Comparison of ENCODE assay signal across 14 mouse cellular contexts in the genomic region with DNA sequence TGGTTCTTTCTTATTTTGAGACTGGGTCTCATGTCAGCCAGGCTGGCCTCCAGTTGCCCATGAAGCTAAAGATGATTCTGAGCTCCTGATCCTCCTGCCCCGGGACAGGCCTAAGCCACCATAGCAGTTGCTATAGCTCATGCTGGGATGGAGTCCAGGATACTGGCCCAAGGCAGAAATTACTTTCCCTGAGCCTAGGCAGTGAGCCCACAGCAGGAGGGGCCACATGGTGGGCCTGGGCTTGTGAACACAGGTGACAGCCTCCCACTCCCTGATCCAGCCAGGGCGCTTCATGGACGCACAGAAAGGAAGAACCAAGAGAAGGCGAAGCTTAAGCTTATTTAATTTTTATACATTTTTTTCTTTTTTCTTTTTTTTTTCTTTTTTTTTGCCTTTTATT. TPM values are rescaled to one million over a fixed set of nuclear protein-coding genes. Genes with fewer than 3 reads are reported as not detected.
A peak's percentile ranks its signal among the peaks of the same experiment; 100 is the strongest.
DNase-seq lines count a peak whose midpoint lies in the region; ATAC-seq lines count a peak whose summit lies in the region.
"Had no signal": no experiment of that assay in that cellular context is flagged by ENCODE, and none has a peak within 500 bp of the region (broad histone marks: within the 10 kb centered on the region; RNA-seq: fewer than 3 reads in every experiment).

No protein-coding gene starts in this region.

- peaks cover 35% of the 10 kb centered on the region for H3K36me3 ChIP-seq in forebrain, embryonic 13.5 days (ENCODE audit: poor library complexity, severe bottlenecking)
- no peaks in the 10 kb centered on the region for H3K36me3 ChIP-seq in forebrain, embryonic 16.5 days (ENCODE audit: control insufficient read depth, insufficient read depth)
- peaks cover 28% of the 10 kb centered on the region for H3K36me3 ChIP-seq in kidney, embryonic 15.5 days
- H3K36me3 ChIP-seq in kidney, embryonic 14.5 days (ENCODE audit: control insufficient read depth, insufficient read depth, low read length) = peaks cover 36% of the 10 kb centered on the region
- H3K36me3 ChIP-seq in midbrain, embryonic 13.5 days = peaks cover 23% of the 10 kb centered on the region
- H3K36me3 ChIP-seq in midbrain, embryonic 15.5 days (replicated peaks) = no peaks in the 10 kb centered on the region

- H3K4me3 ChIP-seq in forebrain, embryonic 13.5 days = no peak overlapping the region
- H3K4me3 ChIP-seq in forebrain, embryonic 16.5 days (replicated peaks; ENCODE audit: low read length) = no peak overlapping the region
- no peak overlapping the region for H3K4me3 ChIP-seq in kidney, embryonic 15.5 days (replicated peaks)
- H3K4me3 ChIP-seq in kidney, embryonic 14.5 days (ENCODE audit: low read length) = no peak overlapping the region
- no peak overlapping the region for H3K4me3 ChIP-seq in midbrain, embryonic 13.5 days (replicated peaks)
- no peak overlapping the region for H3K4me3 ChIP-seq in midbrain, embryonic 15.5 days
- H3K4me3 ChIP-seq: heart, embryonic 15.5 days; limb, embryonic 13.5 days; liver, embryonic 13.5 days had no signal

- peaks cover 27% of the 10 kb centered on the region for H3K4me1 ChIP-seq in forebrain, embryonic 13.5 days
- peaks cover 23% of the 10 kb centered on the region for H3K4me1 ChIP-seq in forebrain, embryonic 16.5 days (replicated peaks; ENCODE audit: control insufficient read depth, insufficient read depth, low read length)
- peaks cover 47% of the 10 kb centered on the region for H3K4me1 ChIP-seq in kidney, embryonic 15.5 days
- H3K4me1 ChIP-seq in kidney, embryonic 14.5 days (ENCODE audit: control insufficient read depth, insufficient read depth, low read length) = peaks cover 15% of the 10 kb centered on the region
- H3K4me1 ChIP-seq in midbrain, embryonic 13.5 days (replicated peaks) = peaks cover 41% of the 10 kb centered on the region
- H3K4me1 ChIP-seq in midbrain, embryonic 15.5 days = peaks cover 25% of the 10 kb centered on the region

- H3K4me2 ChIP-seq in forebrain, embryonic 13.5 days = no peak overlapping the region
- no peak overlapping the region for H3K4me2 ChIP-seq in forebrain, embryonic 16.5 days (ENCODE audit: low read length)
- no peak overlapping the region for H3K4me2 ChIP-seq in kidney, embryonic 15.5 days
- H3K4me2 ChIP-seq in kidney, embryonic 14.5 days (replicated peaks; ENCODE audit: low read depth, low read length) = no peak overlapping the region
- no peak overlapping the region for H3K4me2 ChIP-seq in midbrain, embryonic 13.5 days (replicated peaks)
- no peak overlapping the region for H3K4me2 ChIP-seq in midbrain, embryonic 15.5 days
- H3K4me2 ChIP-seq: heart, embryonic 15.5 days; limb, embryonic 13.5 days; liver, embryonic 13.5 days had no signal

- no peak overlapping the region for H3K9ac ChIP-seq in forebrain, embryonic 13.5 days
- H3K9ac ChIP-seq in forebrain, embryonic 16.5 days (replicated peaks; ENCODE audit: low read depth, low read length) = no peak overlapping the region
- no peak overlapping the region for H3K9ac ChIP-seq in kidney, embryonic 15.5 days
- H3K9ac ChIP-seq in kidney, embryonic 14.5 days (ENCODE audit: low read depth, low read length) = no peak overlapping the region
- H3K9ac ChIP-seq in midbrain, embryonic 13.5 days (replicated peaks) = peak overlapping the region; percentile 44; the same call in 1 of the 2 replicates
- H3K9ac ChIP-seq in midbrain, embryonic 15.5 days = no peak overlapping the region; the same call in 1 of the 2 replicates
- H3K9ac ChIP-seq: liver, embryonic 13.5 days had no signal

- H3K27ac ChIP-seq in forebrain, embryonic 13.5 days = 0 out of 2 replicates have a peak overlapping the region, but pooled peaks have one; percentile 21
- no peak overlapping the region for H3K27ac ChIP-seq in forebrain, embryonic 16.5 days (ENCODE audit: low read length)
- H3K27ac ChIP-seq in kidney, embryonic 15.5 days = 0 out of 2 replicates have a peak overlapping the region, but pooled peaks have one; percentile 14
- H3K27ac ChIP-seq in kidney, embryonic 14.5 days (ENCODE audit: low read depth, low read length) = no peak overlapping the region
- H3K27ac ChIP-seq in midbrain, embryonic 13.5 days = no peak overlapping the region
- no peak overlapping the region for H3K27ac ChIP-seq in midbrain, embryonic 15.5 days
- H3K27ac ChIP-seq: heart, embryonic 15.5 days; liver, embryonic 13.5 days had no signal

- no peaks in the 10 kb centered on the region for H3K27me3 ChIP-seq in forebrain, embryonic 13.5 days
- H3K27me3 ChIP-seq in forebrain, embryonic 16.5 days (replicated peaks; ENCODE audit: control insufficient read depth, insufficient read depth, low read length) = no peaks in the 10 kb centered on the region
- H3K27me3 ChIP-seq in kidney, embryonic 15.5 days = no peaks in the 10 kb centered on the region
- 0 out of 2 replicates have a peak, but pooled peaks cover 5% of the 10 kb centered on the region for H3K27me3 ChIP-seq in kidney, embryonic 14.5 days (ENCODE audit: control insufficient read depth, insufficient read depth, low read length)
- no peaks in the 10 kb centered on the region for H3K27me3 ChIP-seq in midbrain, embryonic 13.5 days
- H3K27me3 ChIP-seq in midbrain, embryonic 15.5 days (replicated peaks) = no peaks in the 10 kb centered on the region
- H3K27me3 ChIP-seq: CH12.LX; heart, embryonic 15.5 days; limb, embryonic 13.5 days; Patski had no signal

- no peak for ATAC-seq in forebrain, embryonic 13.5 days
- no peak for ATAC-seq in forebrain, embryonic 16.5 days
- no peak for ATAC-seq in kidney, embryonic 15.5 days (replicated peaks; ENCODE audit: low FRiP score)
- ATAC-seq in kidney, embryonic 14.5 days (ENCODE audit: low FRiP score, low TSS enrichment) = no peak
- no peak for ATAC-seq in midbrain, embryonic 13.5 days
- no peak for ATAC-seq in midbrain, embryonic 15.5 days (replicated peaks)
- ATAC-seq: Patski had no signal

- 87% methylated on average over 4 of the region's 4 CpGs for WGBS in forebrain, embryonic 13.5 days
- whole genome bisulfite sequencing in forebrain, embryonic 16.5 days = 83% methylated on average over 4 of the region's 4 CpGs
- WGBS in kidney, embryonic 15.5 days = 88% methylated on average over 4 of the region's 4 CpGs
- 91% methylated on average over 4 of the region's 4 CpGs for WGBS in kidney, embryonic 14.5 days
- 85% methylated on average over 4 of the region's 4 CpGs for WGBS in midbrain, embryonic 13.5 days
- WGBS in midbrain, embryonic 15.5 days = 82% methylated on average over 4 of the region's 4 CpGs

- no peaks in the 10 kb centered on the region for H3K9me3 ChIP-seq in forebrain, embryonic 13.5 days (replicated peaks)
- no peaks in the 10 kb centered on the region for H3K9me3 ChIP-seq in forebrain, embryonic 16.5 days (ENCODE audit: control insufficient read depth, low read length)
- H3K9me3 ChIP-seq in kidney, embryonic 15.5 days (replicated peaks) = no peaks in the 10 kb centered on the region
- no peaks in the 10 kb centered on the region for H3K9me3 ChIP-seq in kidney, embryonic 14.5 days (ENCODE audit: control insufficient read depth, low read length)
- H3K9me3 ChIP-seq in midbrain, embryonic 13.5 days = no peaks in the 10 kb centered on the region
- H3K9me3 ChIP-seq in midbrain, embryonic 15.5 days = no peaks in the 10 kb centered on the region
- H3K9me3 ChIP-seq: G1E; heart, embryonic 15.5 days; limb, embryonic 13.5 days; liver, embryonic 13.5 days had no signal

- DNase-seq in ovary, postnatal 36 days (ENCODE audit: low spot score) = no peak
- DNase-seq: liver, embryonic 13.5 days; thymus, adult 18-20 months had no signal

RNA-seq across cellular contexts. Expression of a gene that starts 3.0 kb away (rescaled TPM):
- 1.8 TPM in 2 replicates for polyA plus RNA-seq in forebrain, embryonic 13.5 days (2015; fragmentation: Nextera tagmentation; extraction: Ambion mirVana)
- 1.2 and 1.8 TPM in 2 replicates for polyA plus RNA-seq in forebrain, embryonic 16.5 days (2015; fragmentation: Nextera tagmentation; extraction: Ambion mirVana)
- polyA plus RNA-seq in kidney, embryonic 15.5 days (2015; fragmentation: Nextera tagmentation; extraction: Ambion mirVana) = 26.0 and 29.4 TPM in 2 replicates
- 14.9 and 16.4 TPM in 2 replicates for polyA plus RNA-seq in kidney, embryonic 14.5 days (2014; fragmentation: Nextera tagmentation; extraction: Ambion mirVana)
- polyA plus RNA-seq in midbrain, embryonic 13.5 days (2015; fragmentation: Nextera tagmentation; extraction: Ambion mirVana) = 1.4 and 1.9 TPM in 2 replicates
- 1.4 and 1.6 TPM in 2 replicates for polyA plus RNA-seq in midbrain, embryonic 15.5 days (2015; fragmentation: Nextera tagmentation; extraction: Ambion mirVana)

RNA-seq across cellular contexts. Expression of a gene that starts 7.1 kb away (rescaled TPM):
- polyA plus RNA-seq in forebrain, embryonic 13.5 days (2015; fragmentation: Nextera tagmentation; extraction: Ambion mirVana) = 2.1 and 2.3 TPM in 2 replicates
- 1.0 and 2.2 TPM in 2 replicates for polyA plus RNA-seq in forebrain, embryonic 16.5 days (2015; fragmentation: Nextera tagmentation; extraction: Ambion mirVana)
- polyA plus RNA-seq in kidney, embryonic 15.5 days (2015; fragmentation: Nextera tagmentation; extraction: Ambion mirVana) = 1.6 and 2.1 TPM in 2 replicates
- polyA plus RNA-seq in kidney, embryonic 14.5 days (2014; fragmentation: Nextera tagmentation; extraction: Ambion mirVana) = 0.61 and 1.5 TPM in 2 replicates
- 1.2 and 2.1 TPM in 2 replicates for polyA plus RNA-seq in midbrain, embryonic 13.5 days (2015; fragmentation: Nextera tagmentation; extraction: Ambion mirVana)
- polyA plus RNA-seq in midbrain, embryonic 15.5 days (2015; fragmentation: Nextera tagmentation; extraction: Ambion mirVana) = 2.7 and 3.3 TPM in 2 replicates

RNA-seq across cellular contexts. Expression of a gene that starts 11.6 kb away (rescaled TPM):
- 4.2 and 5.8 TPM in 2 replicates for polyA plus RNA-seq in forebrain, embryonic 13.5 days (2015; fragmentation: Nextera tagmentation; extraction: Ambion mirVana)
- 6.2 and 8.8 TPM in 2 replicates for polyA plus RNA-seq in forebrain, embryonic 16.5 days (2015; fragmentation: Nextera tagmentation; extraction: Ambion mirVana)
- 2.5 and 4.1 TPM in 2 replicates for polyA plus RNA-seq in kidney, embryonic 15.5 days (2015; fragmentation: Nextera tagmentation; extraction: Ambion mirVana)
- polyA plus RNA-seq in kidney, embryonic 14.5 days (2014; fragmentation: Nextera tagmentation; extraction: Ambion mirVana) = 3.5 and 3.8 TPM in 2 replicates
- polyA plus RNA-seq in midbrain, embryonic 13.5 days (2015; fragmentation: Nextera tagmentation; extraction: Ambion mirVana) = 6.9 and 7.2 TPM in 2 replicates
- 8.4 and 9.3 TPM in 2 replicates for polyA plus RNA-seq in midbrain, embryonic 15.5 days (2015; fragmentation: Nextera tagmentation; extraction: Ambion mirVana)

RNA-seq across cellular contexts. Expression of a gene that starts 11.6 kb away (rescaled TPM):
- 76.7 and 87.3 TPM in 2 replicates for polyA plus RNA-seq in forebrain, embryonic 13.5 days (2015; fragmentation: Nextera tagmentation; extraction: Ambion mirVana)
- polyA plus RNA-seq in forebrain, embryonic 16.5 days (2015; fragmentation: Nextera tagmentation; extraction: Ambion mirVana) = 86.0 and 91.0 TPM in 2 replicates
- 79.7 and 82.2 TPM in 2 replicates for polyA plus RNA-seq in kidney, embryonic 15.5 days (2015; fragmentation: Nextera tagmentation; extraction: Ambion mirVana)
- 59.2 and 73.9 TPM in 2 replicates for polyA plus RNA-seq in kidney, embryonic 14.5 days (2014; fragmentation: Nextera tagmentation; extraction: Ambion mirVana)
- polyA plus RNA-seq in midbrain, embryonic 13.5 days (2015; fragmentation: Nextera tagmentation; extraction: Ambion mirVana) = 73.5 TPM in 2 replicates
- polyA plus RNA-seq in midbrain, embryonic 15.5 days (2015; fragmentation: Nextera tagmentation; extraction: Ambion mirVana) = 90.4 and 92.6 TPM in 2 replicates

RNA-seq across cellular contexts. Expression of a gene that starts 17.5 kb away (rescaled TPM):
- polyA plus RNA-seq in forebrain, embryonic 13.5 days (2015; fragmentation: Nextera tagmentation; extraction: Ambion mirVana) = 117 and 128 TPM in 2 replicates
- 121 and 133 TPM in 2 replicates for polyA plus RNA-seq in forebrain, embryonic 16.5 days (2015; fragmentation: Nextera tagmentation; extraction: Ambion mirVana)
- polyA plus RNA-seq in kidney, embryonic 15.5 days (2015; fragmentation: Nextera tagmentation; extraction: Ambion mirVana) = 105 and 114 TPM in 2 replicates
- 101 and 108 TPM in 2 replicates for polyA plus RNA-seq in kidney, embryonic 14.5 days (2014; fragmentation: Nextera tagmentation; extraction: Ambion mirVana)
- 127 and 133 TPM in 2 replicates for polyA plus RNA-seq in midbrain, embryonic 13.5 days (2015; fragmentation: Nextera tagmentation; extraction: Ambion mirVana)
- 153 and 159 TPM in 2 replicates for polyA plus RNA-seq in midbrain, embryonic 15.5 days (2015; fragmentation: Nextera tagmentation; extraction: Ambion mirVana)

Comparison
In these comparisons a context has a peak if more than half of its experiments do, and no peak if none do; other contexts are left out.
1. H3K27ac ChIP-seq: peak in forebrain, embryonic 13.5 days (single experiment) and kidney, embryonic 15.5 days (single experiment); none in forebrain, embryonic 16.5 days (single experiment), kidney, embryonic 14.5 days (single experiment), midbrain, embryonic 13.5 days (single experiment) and midbrain, embryonic 15.5 days (single experiment).